Mouse (Mus musculus) monocyte, adult 2 months (primary cell): ENCODE data around the gene Ivd.

Experiments used
- DNase-seq, 2 experiments: peaks; one replicate each; pipeline ENCODE4 v3.0.0; 2022; ENCODE audit warnings: low spot score in 2 of 2, low read depth in 1 of 2

The Ivd gene

GRCm38 (mm10) chr2:118881956-118882355 lies 20.2 kb downstream of the Ivd start:
- no peak for DNase-seq

GRCm38 (mm10) chr2:118882840-118883679 lies 21.3 kb downstream of the Ivd start:
- DNase-seq: peak; percentile 45 to 78

- DNase-seq: no peak
These were observed 25.7 kb downstream of the Ivd start for GRCm38 (mm10) chr2:118887440-118887839.

GRCm38 (mm10) chr2:118887845-118888548 lies 26.2 kb downstream of the Ivd start:
- no peak for DNase-seq

GRCm38 (mm10) chr2:118891173-118891572 lies 29.4 kb downstream of the Ivd start:
- DNase-seq: no peak

GRCm38 (mm10) chr2:118895990-118896913 lies 34.5 kb downstream of the Ivd start:
- DNase-seq: peak in 1 of 2 experiments; percentile 23

GRCm38 (mm10) chr2:118896914-118897291 lies 35.1 kb downstream of the Ivd start:
- no peak for DNase-seq

GRCm38 (mm10) chr2:118897392-118897791 lies 35.6 kb downstream of the Ivd start:
- DNase-seq: no peak

GRCm38 (mm10) chr2:118897808-118898207 lies 36.1 kb downstream of the Ivd start:
- no peak for DNase-seq

- no peak for DNase-seq
These were observed 37.0 kb downstream of the Ivd start for GRCm38 (mm10) chr2:118898771-118899170.

- DNase-seq: no peak
These were observed 37.6 kb downstream of the Ivd start for GRCm38 (mm10) chr2:118899306-118899705.

GRCm38 (mm10) chr2:118899981-118900825 lies 38.4 kb downstream of the Ivd start, which contains the start of gene Bahd1:
Bahd1 (plus strand) TSS chr2:118900377.
- no peak for DNase-seq

GRCm38 (mm10) chr2:118900826-118901140 lies 39.0 kb downstream of the Ivd start:
- no peak for DNase-seq

GRCm38 (mm10) chr2:118901175-118902031 lies 39.6 kb downstream of the Ivd start:
- DNase-seq: peak; percentile 77 to 84

- DNase-seq: no peak
These were observed 40.6 kb downstream of the Ivd start for GRCm38 (mm10) chr2:118902051-118903025.

GRCm38 (mm10) chr2:118903333-118903741 lies 41.6 kb downstream of the Ivd start:
- no peak for DNase-seq

- no peak for DNase-seq
These were observed 43.8 kb downstream of the Ivd start for GRCm38 (mm10) chr2:118905433-118906117.

GRCm38 (mm10) chr2:118906118-118906492 lies 44.4 kb downstream of the Ivd start:
- DNase-seq: no peak
